Mouse (Mus musculus): Measurements from ENCODE around the gene Cryba1.

GRCm38 (mm10) chr11:77770346-77770745 is 45.3 kb upstream of the Cryba1 start:
- TF ChIP-seq CTCF (IDR thresholded peaks at IDR 0.05; ENCODE audit: control insufficient read depth, insufficient read depth, insufficient read length) (no peak), CEBPB (IDR thresholded peaks at IDR 0.05; ENCODE audit: low read depth) (no peak), MAX (IDR thresholded peaks at IDR 0.05) (no peak), MYOD1 (IDR thresholded peaks at IDR 0.05; ENCODE audit: control insufficient read depth, insufficient read length, low read depth) (no peak), MYOG (IDR thresholded peaks at IDR 0.05; ENCODE audit: control insufficient read depth, extremely low read depth, insufficient read length) (no peak), FOSL1 (IDR thresholded peaks at IDR 0.05; ENCODE audit: insufficient read depth, low read length, poor library complexity, severe bottlenecking) (no peak), USF1 (IDR thresholded peaks at IDR 0.05; ENCODE audit: low read depth) (no peak)

Measured in C2C12 (cell line).